Mouse (Mus musculus): ENCODE results near the gene Gpr89.

DNA sequence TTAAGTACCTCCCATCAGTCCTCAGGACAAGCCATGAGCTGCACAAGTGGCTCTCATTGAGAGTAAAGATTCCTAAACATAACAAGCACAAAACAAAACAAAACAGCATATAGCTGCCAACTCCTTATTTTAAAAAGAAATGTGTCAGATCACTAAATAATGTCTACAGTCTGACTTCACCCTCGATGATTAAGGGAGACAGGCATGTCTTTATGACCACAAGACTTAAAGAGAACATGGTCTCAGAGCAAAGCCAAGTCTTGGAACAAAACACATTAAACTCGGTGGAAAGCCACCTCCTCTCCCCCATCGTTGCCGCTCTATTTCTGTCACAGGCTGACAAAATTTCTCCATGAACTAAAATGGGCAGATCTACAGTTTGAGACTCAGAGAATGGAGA lies 19.5 kb upstream of the Gpr89 start:
- TF ChIP-seq CTCF (IDR thresholded peaks at IDR 0.05; ENCODE audit: borderline replicate concordance, insufficient read depth, low read length) (no peak), POLR2A (IDR thresholded peaks at IDR 0.05; ENCODE audit: low read depth, low read length) (no peak)

All from embryonic fibroblast, embryonic 13.5 days (primary cell).